Mouse (Mus musculus) liver, embryonic 12.5 days (tissue): Measurements from ENCODE around the gene Nuak2. TPM values are rescaled to one million over a fixed set of nuclear protein-coding genes. Genes with fewer than 3 reads are reported as not detected.
A peak's percentile ranks its signal among the peaks of the same experiment; 100 is the strongest.

ENCODE experiments used
- ATAC-seq: fragments of 200-750 bp; cut with Nextera tagmentation; 2 replicates; pipeline ENCODE4 v1.8.0; 2017; ENCODE audit warnings: moderate number of reproducible peaks, mild to moderate bottlenecking, moderate library complexity
- H3K27ac ChIP-seq: fragments of 300-500 bp; sonication (generic); 2 replicates; pipeline ENCODE4 v1.5.1; 2016; ENCODE audit warnings: mild to moderate bottlenecking
- H3K27me3 ChIP-seq: fragments of 300-500 bp; sonication (generic); replicated peaks from 2 replicates; pipeline ENCODE4 v1.6.1; 2016; ENCODE audit warnings: mild to moderate bottlenecking, moderate library complexity
- H3K36me3 ChIP-seq: fragments of 300-500 bp; sonication (generic); 2 replicates; pipeline ENCODE4 v1.6.1; 2016; ENCODE audit warnings: mild to moderate bottlenecking, moderate library complexity
- H3K4me1 ChIP-seq: fragments of 300-500 bp; sonication (generic); 2 replicates; pipeline ENCODE4 v1.6.1; 2016
- H3K4me2 ChIP-seq: fragments of 300-500 bp; sonication (generic); 2 replicates; pipeline ENCODE4 v1.6.1; 2016; ENCODE audit warnings: mild to moderate bottlenecking, moderate library complexity
- H3K4me3 ChIP-seq: fragments of 300-500 bp; sonication (generic); 2 replicates; pipeline ENCODE4 v1.5.1; 2016; ENCODE audit warnings: mild to moderate bottlenecking, moderate library complexity
- H3K9ac ChIP-seq: fragments of 300-500 bp; sonication (generic); 2 replicates; pipeline ENCODE4 v1.6.1; 2016; ENCODE audit warnings: mild to moderate bottlenecking, moderate library complexity
- H3K9me3 ChIP-seq: fragments of 300-500 bp; sonication (generic); replicated peaks from 2 replicates; pipeline ENCODE4 v1.6.1; 2016; ENCODE audit warnings: mild to moderate bottlenecking, moderate library complexity
- WGBS: fragments of 180-500 bp; shearing (Covaris S2); methylation state at CpG from one replicate; pipeline ENCODE4 v1.1.7; 2016; ENCODE audit not compliant: insufficient replicate concordance; 5-methylcytosine and 5-hydroxymethylcytosine counted together
- polyA plus RNA-seq: library from polyadenylated mRNA; unstranded; fragments of >200 nt; fragmentation: Nextera tagmentation; extraction: Ambion mirVana; gene quantifications from 2 replicates; pipeline ENCODE4 v1.2.1, GENCODE M21; 2016

Gene Nuak2
- polyA plus RNA-seq, 1 experiment from 2014 or later: 1.3 TPM

- Histone ChIP-seq H3K27me3 (peaks cover 97% of the 10 kb centered on the region), H3K4me1 (peaks cover 10% of the 10 kb centered on the region), H3K4me2 (no peak overlapping the region), H3K9ac (no peak overlapping the region), H3K9me3 (no peaks in the 10 kb centered on the region), H3K36me3 (no peaks in the 10 kb centered on the region), H3K27ac (no peak overlapping the region), H3K4me3 (no peak overlapping the region)
- no peak for ATAC-seq
- 67% methylated on average over 5 of the region's 5 CpGs for WGBS
These were observed 16.2 kb upstream of the Nuak2 start for GRCm38 (mm10) chr1:132299744-132300143.

GRCm38 (mm10) chr1:132301242-132301641, 14.7 kb upstream of the Nuak2 start:
- Histone ChIP-seq H3K36me3 (no peaks in the 10 kb centered on the region), H3K4me2 (no peak overlapping the region), H3K27ac (no peak overlapping the region), H3K9me3 (no peaks in the 10 kb centered on the region), H3K4me3 (no peak overlapping the region), H3K27me3 (peaks cover 90% of the 10 kb centered on the region), H3K4me1 (peaks cover 10% of the 10 kb centered on the region), H3K9ac (no peak overlapping the region)
- ATAC-seq: no peak
- WGBS: 79% methylated on average over 5 of the region's 5 CpGs

GRCm38 (mm10) chr1:132302341-132302866, 13.5 kb upstream of the Nuak2 start:
- Histone ChIP-seq H3K4me3 (no peak overlapping the region), H3K9ac (no peak overlapping the region), H3K36me3 (no peaks in the 10 kb centered on the region), H3K27ac (no peak overlapping the region), H3K4me2 (no peak overlapping the region), H3K9me3 (no peaks in the 10 kb centered on the region), H3K4me1 (peaks cover 10% of the 10 kb centered on the region), H3K27me3 (peaks cover 83% of the 10 kb centered on the region)
- WGBS: 80% methylated on average over 9 of the region's 9 CpGs
- no peak for ATAC-seq

GRCm38 (mm10) chr1:132304618-132305214, 11.2 kb upstream of the Nuak2 start:
- H3K36me3 ChIP-seq: no peaks in the 10 kb centered on the region
- H3K27ac ChIP-seq: no peak overlapping the region
- 47% methylated on average over 9 of the region's 9 CpGs for WGBS
- no peak overlapping the region for H3K9ac ChIP-seq
- no peak overlapping the region for H3K4me2 ChIP-seq
- H3K4me1 ChIP-seq: no peaks in the 10 kb centered on the region
- no peak for ATAC-seq
- peaks cover 77% of the 10 kb centered on the region for H3K27me3 ChIP-seq
- no peak overlapping the region for H3K4me3 ChIP-seq
- no peaks in the 10 kb centered on the region for H3K9me3 ChIP-seq

- Histone ChIP-seq H3K4me1 (no peaks in the 10 kb centered on the region), H3K9me3 (no peaks in the 10 kb centered on the region), H3K27ac (no peak overlapping the region), H3K4me3 (no peak overlapping the region), H3K27me3 (peaks cover 74% of the 10 kb centered on the region), H3K9ac (no peak overlapping the region), H3K36me3 (no peaks in the 10 kb centered on the region), H3K4me2 (no peak overlapping the region)
- 24% methylated on average over 4 of the region's 4 CpGs for WGBS
- no peak for ATAC-seq
These were observed 9.8 kb upstream of the Nuak2 start for GRCm38 (mm10) chr1:132306160-132306559.

GRCm38 (mm10) chr1:132306808-132307207, 9.1 kb upstream of the Nuak2 start:
- H3K27me3 ChIP-seq: peaks cover 73% of the 10 kb centered on the region
- ATAC-seq: no peak
- no peak overlapping the region for H3K27ac ChIP-seq
- H3K9me3 ChIP-seq: no peaks in the 10 kb centered on the region
- H3K9ac ChIP-seq: no peak overlapping the region
- peaks cover 2% of the 10 kb centered on the region; the same call in 1 of the 2 replicates for H3K4me1 ChIP-seq
- WGBS: 13% methylated on average over 4 of the region's 4 CpGs
- no peak overlapping the region for H3K4me2 ChIP-seq
- no peaks in the 10 kb centered on the region for H3K36me3 ChIP-seq
- no peak overlapping the region for H3K4me3 ChIP-seq

- H3K4me1 ChIP-seq: peaks cover 3% of the 10 kb centered on the region; the same call in 1 of the 2 replicates
- no peaks in the 10 kb centered on the region for H3K36me3 ChIP-seq
- H3K9me3 ChIP-seq: no peaks in the 10 kb centered on the region
- no peak for ATAC-seq
- no peak overlapping the region for H3K27ac ChIP-seq
- H3K27me3 ChIP-seq: peaks cover 63% of the 10 kb centered on the region
- H3K4me3 ChIP-seq: no peak overlapping the region
- no peak overlapping the region for H3K9ac ChIP-seq
- H3K4me2 ChIP-seq: no peak overlapping the region
- WGBS: 65% methylated on average over 6 of the region's 6 CpGs
These were observed 8.0 kb upstream of the Nuak2 start for GRCm38 (mm10) chr1:132307962-132308361.

- no peak overlapping the region for H3K27ac ChIP-seq
- WGBS: 64% methylated on average over 7 of the region's 7 CpGs
- H3K4me1 ChIP-seq: peaks cover 3% of the 10 kb centered on the region; the same call in 1 of the 2 replicates
- ATAC-seq: no peak
- H3K36me3 ChIP-seq: no peaks in the 10 kb centered on the region
- no peak overlapping the region for H3K4me3 ChIP-seq
- no peaks in the 10 kb centered on the region for H3K9me3 ChIP-seq
- peaks cover 56% of the 10 kb centered on the region for H3K27me3 ChIP-seq
- H3K9ac ChIP-seq: no peak overlapping the region
- H3K4me2 ChIP-seq: no peak overlapping the region
These were observed 7.3 kb upstream of the Nuak2 start for GRCm38 (mm10) chr1:132308674-132309073.

GRCm38 (mm10) chr1:132310754-132311153, 5.2 kb upstream of the Nuak2 start:
- H3K27me3 ChIP-seq: peaks cover 58% of the 10 kb centered on the region
- peaks cover 7% of the 10 kb centered on the region for H3K4me1 ChIP-seq
- H3K27ac ChIP-seq: no peak overlapping the region
- H3K9ac ChIP-seq: no peak overlapping the region
- H3K36me3 ChIP-seq: no peaks in the 10 kb centered on the region
- H3K9me3 ChIP-seq: no peaks in the 10 kb centered on the region
- whole genome bisulfite sequencing: 66% methylated on average over 7 of the region's 7 CpGs
- H3K4me3 ChIP-seq: no peak overlapping the region
- H3K4me2 ChIP-seq: no peak overlapping the region
- no peak for ATAC-seq

GRCm38 (mm10) chr1:132311174-132311859, 4.6 kb upstream of the Nuak2 start:
- no peaks in the 10 kb centered on the region for H3K36me3 ChIP-seq
- H3K4me3 ChIP-seq: no peak overlapping the region
- peaks cover 63% of the 10 kb centered on the region for H3K27me3 ChIP-seq
- H3K4me2 ChIP-seq: no peak overlapping the region
- no peak overlapping the region for H3K27ac ChIP-seq
- WGBS: 33% methylated on average over 10 of the region's 10 CpGs
- no peaks in the 10 kb centered on the region for H3K9me3 ChIP-seq
- H3K9ac ChIP-seq: no peak overlapping the region
- no peak for ATAC-seq
- H3K4me1 ChIP-seq: peaks cover 13% of the 10 kb centered on the region

- WGBS: 28% methylated on average over 2 of the region's 2 CpGs
- H3K9ac ChIP-seq: no peak overlapping the region
- H3K9me3 ChIP-seq: no peaks in the 10 kb centered on the region
- peaks cover 69% of the 10 kb centered on the region for H3K27me3 ChIP-seq
- no peak overlapping the region for H3K27ac ChIP-seq
- peaks cover 17% of the 10 kb centered on the region for H3K4me1 ChIP-seq
- H3K36me3 ChIP-seq: no peaks in the 10 kb centered on the region
- H3K4me3 ChIP-seq: no peak overlapping the region
- no peak overlapping the region for H3K4me2 ChIP-seq
- no peak for ATAC-seq
These were observed 3.9 kb upstream of the Nuak2 start for GRCm38 (mm10) chr1:132312043-132312442.

GRCm38 (mm10) chr1:132312703-132313102, 3.2 kb upstream of the Nuak2 start:
- H3K4me2 ChIP-seq: no peak overlapping the region
- WGBS: 43% methylated on average over 3 of the region's 3 CpGs

More at GRCm38 (mm10) chr1:132312703-132313102, 3.2 kb upstream of the Nuak2 start:
- Histone ChIP-seq H3K9ac (no peak overlapping the region), H3K27me3 (peaks cover 69% of the 10 kb centered on the region), H3K9me3 (no peaks in the 10 kb centered on the region), H3K27ac (no peak overlapping the region), H3K36me3 (no peaks in the 10 kb centered on the region), H3K4me1 (peaks cover 20% of the 10 kb centered on the region), H3K4me3 (no peak overlapping the region)
- peak; percentile 8; the same call in 1 of the 2 replicates for ATAC-seq
